Mouse (Mus musculus): ENCODE results near the gene Mid2. TPM values are rescaled to one million over a fixed set of nuclear protein-coding genes. Genes with fewer than 3 reads are reported as not detected.
"Not testable (repeated sequence)": the region's sequence is repeated elsewhere in the genome, so short reads cannot be mapped to it uniquely, and the experiment has no call there.

Gene Mid2
- polyA plus RNA-seq (2017; shearing (Covaris generic)), result under 1 TPM; 0.38 to 0.45 TPM

DNA sequence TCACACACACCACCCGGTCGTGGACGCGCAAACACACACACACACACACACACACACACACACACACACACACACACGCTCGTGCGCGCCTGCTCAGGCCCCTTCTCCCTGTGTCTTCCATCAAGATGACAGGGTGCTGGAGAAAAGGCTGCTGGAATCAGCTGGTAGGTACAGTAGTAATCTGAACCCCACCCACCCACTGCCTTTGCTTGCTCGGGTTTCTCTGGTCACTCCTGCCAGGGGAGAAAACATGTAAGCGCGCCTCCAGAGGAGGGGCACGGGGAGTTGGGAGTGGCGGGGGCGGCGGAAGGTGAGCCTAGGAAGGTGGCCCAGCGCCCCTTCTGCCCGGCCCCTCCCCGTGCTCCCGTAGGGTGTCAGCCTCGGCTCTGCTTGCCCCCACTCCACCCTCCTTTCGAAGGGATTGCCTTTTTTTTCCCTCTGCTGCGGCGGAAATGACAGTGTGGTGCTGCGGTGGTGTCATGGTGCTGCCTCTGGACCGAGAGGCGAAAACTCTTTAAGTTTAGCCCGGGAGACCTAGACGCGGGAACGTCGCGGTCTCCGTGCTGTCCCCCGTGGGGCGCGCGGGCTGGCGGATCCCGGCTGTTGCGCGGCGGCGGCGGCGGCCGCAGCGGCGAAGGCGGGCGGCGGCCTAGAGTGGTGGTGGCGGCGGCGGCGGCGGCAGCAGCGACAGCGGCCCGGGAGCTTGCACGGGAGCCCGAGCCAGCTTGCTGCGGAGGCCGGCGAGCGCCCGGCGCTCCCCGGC lies at the start of gene Mid2:
Gene Mid2 (plus strand): TSS at position 121 of the 763 bp plus-strand sequence.
- peak; percentile 19 for ATAC-seq

GRCm38 (mm10) chrX:140624875-140625594 lies 39.4 kb upstream of the Mid2 start:
- no peak for ATAC-seq

GRCm38 (mm10) chrX:140638028-140638427 lies 26.4 kb upstream of the Mid2 start:
- ATAC-seq, result no peak

DNA sequence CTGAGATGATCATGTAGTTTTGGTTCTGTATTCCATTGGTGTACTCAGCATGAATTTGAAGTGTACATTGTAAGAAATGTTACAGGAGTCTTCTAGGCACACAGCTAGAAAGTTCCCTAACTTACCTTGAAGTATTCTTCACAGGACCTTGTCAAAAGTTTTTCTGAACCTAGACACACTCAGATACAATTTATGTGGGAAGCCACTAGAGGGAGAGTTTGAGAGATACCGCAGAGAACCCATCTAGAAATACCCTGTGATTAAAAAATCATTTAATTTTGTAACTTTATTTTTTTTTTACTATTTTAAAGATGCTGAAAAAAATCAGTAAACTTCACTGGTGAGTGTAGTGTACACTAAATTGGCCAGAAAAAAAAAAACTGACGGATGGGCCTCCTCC lies 24.8 kb upstream of the Mid2 start:
- ATAC-seq, result no peak

DNA sequence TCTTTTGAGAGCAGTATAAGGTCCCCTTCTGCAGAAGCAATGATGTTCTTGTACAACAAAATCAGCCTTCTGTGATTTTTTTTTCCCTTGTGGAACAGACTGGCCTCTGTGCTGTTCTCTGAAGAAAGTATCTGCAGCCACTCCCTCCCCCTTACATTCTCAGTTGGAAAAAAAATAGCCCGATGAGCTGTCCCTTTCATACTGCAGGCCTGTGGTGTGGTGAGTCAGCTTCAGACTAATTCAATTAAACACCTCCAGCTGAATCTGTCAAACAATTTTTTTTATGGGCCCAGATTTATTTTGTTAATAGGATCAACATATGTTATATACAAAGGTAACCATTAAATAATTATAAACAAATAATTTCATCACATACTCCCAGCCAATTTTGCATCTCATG lies 3.7 kb upstream of the Mid2 start:
- ATAC-seq, result no peak

DNA sequence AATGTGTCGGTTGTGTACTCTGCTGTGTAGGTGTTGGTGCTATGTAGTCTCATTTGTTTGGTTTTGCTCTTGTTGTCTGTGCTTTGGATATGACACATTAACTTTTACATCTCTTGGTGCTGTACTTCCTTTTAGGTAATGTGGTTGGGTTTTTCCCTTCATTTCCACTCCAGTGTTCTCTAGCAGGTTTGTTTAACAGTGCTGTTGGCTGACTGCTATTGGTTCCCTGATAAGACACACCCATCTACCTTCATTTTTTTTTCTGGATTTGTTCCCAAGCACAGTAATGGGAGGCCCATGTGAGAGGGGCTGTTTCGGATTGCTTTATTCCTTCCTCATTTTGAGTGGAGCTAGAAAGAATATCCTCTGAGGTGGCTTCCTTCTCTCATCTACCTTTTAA lies 883 bp upstream of the Mid2 start:
- ATAC-seq, result peak; percentile 43

GRCm38 (mm10) chrX:140665242-140665810 lies 927 bp downstream of the Mid2 start:
- no peak for ATAC-seq

DNA sequence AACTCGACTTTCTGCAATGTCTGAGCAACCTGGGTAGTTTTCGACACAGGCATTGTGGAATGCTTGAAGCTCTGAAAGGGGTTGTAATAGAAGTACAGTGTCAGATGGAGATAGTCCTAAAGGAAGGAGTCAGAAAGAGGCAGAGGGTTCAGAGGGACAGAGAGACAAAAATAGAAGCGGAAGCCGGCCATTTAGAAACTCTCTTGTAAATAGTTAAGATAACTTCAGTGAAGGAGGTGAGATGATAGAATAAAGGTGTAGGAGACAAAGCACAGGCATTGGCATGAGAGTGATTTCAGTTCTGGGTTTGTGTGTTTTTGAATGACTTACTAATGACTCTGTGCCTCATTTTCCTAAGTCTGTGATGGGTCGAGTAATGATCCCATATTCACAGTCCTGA lies 11.0 kb downstream of the Mid2 start:
- ATAC-seq, result no peak

GRCm38 (mm10) chrX:140688335-140688734 lies 23.9 kb downstream of the Mid2 start:
- no peak for ATAC-seq

DNA sequence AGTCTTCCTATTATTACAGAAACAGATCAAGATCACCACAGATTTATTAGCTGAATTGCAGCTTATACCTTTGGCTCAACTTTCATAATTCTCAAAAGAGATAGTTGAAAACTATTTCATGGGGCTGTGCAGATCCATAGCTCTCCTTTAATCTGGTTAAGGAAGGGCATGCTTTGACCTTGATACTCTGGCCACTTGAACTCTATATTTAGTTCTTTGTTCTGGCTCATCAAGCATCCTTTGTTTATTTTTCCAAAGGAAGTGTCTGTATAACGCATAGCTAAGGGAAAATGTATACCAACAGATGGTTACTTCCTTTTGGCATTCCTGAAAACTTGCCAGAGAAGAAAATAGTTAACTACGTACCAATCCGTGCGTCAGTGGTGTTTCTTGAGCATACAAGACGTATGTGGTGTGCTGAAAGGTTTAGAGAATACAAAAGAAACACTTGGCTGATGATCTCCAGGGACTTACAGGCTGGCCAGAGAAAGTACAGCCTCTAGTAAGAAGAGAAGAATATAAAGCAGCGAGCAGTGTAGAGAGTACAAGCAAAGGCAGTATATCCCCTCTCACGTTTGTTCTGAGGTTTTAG lies 33.6 kb downstream of the Mid2 start:
- ATAC-seq, result not testable (repeated sequence)

- no peak for ATAC-seq
Measured at GRCm38 (mm10) chrX:140703224-140703623, 38.8 kb downstream of the Mid2 start.

GRCm38 (mm10) chrX:140706077-140706476 lies 41.7 kb downstream of the Mid2 start:
- ATAC-seq, result no peak

GRCm38 (mm10) chrX:140722400-140722799 lies 58.0 kb downstream of the Mid2 start:
- ATAC-seq, result no peak

DNA sequence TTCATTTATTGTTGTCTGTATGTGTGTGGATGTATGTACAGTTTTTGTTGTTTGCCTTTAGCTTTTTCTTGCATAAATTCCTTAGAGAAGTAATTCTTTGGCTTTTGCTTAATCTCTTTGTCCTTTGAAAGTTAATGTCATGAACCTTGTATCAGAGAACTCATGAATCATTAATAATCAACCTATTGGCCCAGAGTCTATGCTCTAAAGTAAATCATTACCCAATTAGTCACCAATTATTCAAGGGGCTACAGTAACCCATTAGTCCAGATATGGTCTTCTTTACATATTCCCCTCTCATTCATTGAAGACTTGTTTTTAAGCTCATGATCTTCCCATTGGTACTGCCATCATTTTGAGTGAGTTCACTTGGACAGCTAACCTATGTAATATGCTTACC lies 74.6 kb downstream of the Mid2 start:
- ATAC-seq, result no peak

- ATAC-seq, result no peak
Measured at GRCm38 (mm10) chrX:140743213-140743612, 78.8 kb downstream of the Mid2 start.

GRCm38 (mm10) chrX:140769794-140770193 lies 105.4 kb downstream of the Mid2 start:
- ATAC-seq, result no peak

- ATAC-seq, result no peak
Measured at GRCm38 (mm10) chrX:140805340-140805739, 140.9 kb downstream of the Mid2 start.

- no peak for ATAC-seq
Measured at GRCm38 (mm10) chrX:140813312-140814006, 149.1 kb downstream of the Mid2 start, which contains the start of gene Tex13b. Tex13b (minus strand) TSS chrX:140813433.

All from activated CD4-positive, CD25-positive, alpha-beta regulatory T cell, adult 4 months (primary cell).